Mouse (Mus musculus): ENCODE data around the gene Psma3. TPM values are rescaled to one million over a fixed set of nuclear protein-coding genes. Genes with fewer than 3 reads are reported as not detected.
"Not testable (repeated sequence)": the region's sequence is repeated elsewhere in the genome, so short reads cannot be mapped to it uniquely, and the experiment has no call there.

Gene Psma3
- polyA plus RNA-seq, 1 experiment from 2014 or later = 595 TPM

DNA sequence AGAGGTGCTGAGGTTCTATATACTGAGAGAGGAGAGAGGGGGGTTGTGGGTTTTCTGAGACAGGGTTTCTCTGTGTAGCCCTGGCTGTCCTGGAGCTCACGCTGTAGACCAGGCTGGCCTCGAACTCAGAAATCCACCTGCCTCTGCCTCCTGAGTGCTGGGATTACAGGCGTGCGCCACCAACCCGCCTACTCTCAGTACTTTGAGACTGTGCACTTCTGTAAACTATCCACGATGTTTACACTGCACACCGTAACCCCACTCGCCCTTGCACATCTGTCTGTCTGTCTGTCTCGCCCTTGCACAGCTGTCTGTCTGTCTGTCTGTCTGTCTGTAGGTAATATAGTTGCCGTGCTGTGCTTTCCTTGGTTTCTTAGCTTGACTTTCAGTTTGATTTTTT lies 50.0 kb downstream of the Psma3 start:
- H3K9me3 ChIP-seq (ENCODE audit: control insufficient read depth, low read depth, low read length) = no peaks in the 10 kb centered on the region
- no peak overlapping the region for H3K9ac ChIP-seq (replicated peaks; ENCODE audit: low read depth, low read length)
- no peak overlapping the region for H3K4me3 ChIP-seq (ENCODE audit: low read depth, low read length)
- no peaks in the 10 kb centered on the region for H3K27me3 ChIP-seq (ENCODE audit: control insufficient read depth, insufficient read depth, low read length)
- no peak for ATAC-seq (ENCODE audit: insufficient number of reproducible peaks, insufficient read depth, low FRiP score, low read depth)
- no peak overlapping the region for H3K4me2 ChIP-seq (replicated peaks; ENCODE audit: low read depth, low read length)
- no peaks in the 10 kb centered on the region for H3K4me1 ChIP-seq (ENCODE audit: control insufficient read depth, insufficient read depth, low read length)
- no peak overlapping the region for H3K27ac ChIP-seq (ENCODE audit: low read length)
- WGBS = 94% methylated on average over 10 of the region's 10 CpGs
- peaks cover 67% of the 10 kb centered on the region for H3K36me3 ChIP-seq (ENCODE audit: control insufficient read depth, insufficient read depth, low read length)

DNA sequence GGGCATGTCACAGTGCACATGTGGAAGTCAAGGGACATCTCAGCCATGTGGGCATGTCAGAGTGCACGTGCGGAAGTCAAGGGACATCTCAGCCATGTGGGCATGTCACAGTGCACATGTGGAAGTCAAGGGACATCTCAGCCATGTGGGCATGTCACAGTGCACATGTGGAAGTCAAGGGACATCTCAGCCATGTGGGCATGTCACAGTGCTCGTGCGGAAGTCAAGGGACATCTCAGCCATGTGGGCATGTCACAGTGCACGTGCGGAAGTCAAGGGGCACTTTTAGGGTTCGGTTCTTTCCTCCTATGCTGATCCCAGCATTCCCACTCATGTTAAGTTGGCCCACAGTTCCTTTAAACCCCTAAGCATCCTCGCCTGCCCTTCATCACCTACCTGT lies 53.8 kb downstream of the Psma3 start:
- H3K4me3 ChIP-seq (ENCODE audit: low read depth, low read length); H3K4me1 ChIP-seq (ENCODE audit: control insufficient read depth, insufficient read depth, low read length); H3K9ac ChIP-seq (replicated peaks; ENCODE audit: low read depth, low read length); H3K9me3 ChIP-seq (ENCODE audit: control insufficient read depth, low read depth, low read length); ATAC-seq (ENCODE audit: insufficient number of reproducible peaks, insufficient read depth, low FRiP score, low read depth); H3K27me3 ChIP-seq (ENCODE audit: control insufficient read depth, insufficient read depth, low read length); H3K4me2 ChIP-seq (replicated peaks; ENCODE audit: low read depth, low read length); H3K27ac ChIP-seq (ENCODE audit: low read length): not testable (repeated sequence)
- 95% methylated on average over 8 of the region's 8 CpGs for WGBS
- H3K36me3 ChIP-seq (ENCODE audit: control insufficient read depth, insufficient read depth, low read length) = peaks cover 56% of the 10 kb centered on the region

DNA sequence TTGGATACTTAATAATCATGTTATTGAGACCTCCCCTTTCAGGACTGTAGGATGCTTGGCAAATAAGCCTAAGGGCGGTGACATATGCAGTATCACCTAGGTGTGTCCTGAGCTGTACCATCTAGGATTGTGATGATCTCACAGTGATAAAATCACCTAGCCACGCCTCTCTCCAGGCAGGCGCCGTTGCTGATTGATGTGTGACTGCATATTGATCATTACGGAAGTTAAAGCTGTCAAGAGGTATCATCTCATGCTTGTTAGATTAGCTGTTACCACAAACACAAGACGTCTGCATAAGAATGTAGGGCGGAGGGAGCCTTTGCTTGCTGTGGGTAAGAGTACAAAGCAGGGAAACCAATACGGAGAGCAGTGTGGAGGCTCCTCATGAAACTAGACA lies 55.8 kb downstream of the Psma3 start:
- Histone ChIP-seq H3K4me1 (ENCODE audit: control insufficient read depth, insufficient read depth, low read length) (no peaks in the 10 kb centered on the region), H3K9me3 (ENCODE audit: control insufficient read depth, low read depth, low read length) (no peaks in the 10 kb centered on the region), H3K9ac (replicated peaks; ENCODE audit: low read depth, low read length) (no peak overlapping the region), H3K4me2 (replicated peaks; ENCODE audit: low read depth, low read length) (no peak overlapping the region), H3K4me3 (ENCODE audit: low read depth, low read length) (no peak overlapping the region), H3K27me3 (ENCODE audit: control insufficient read depth, insufficient read depth, low read length) (no peaks in the 10 kb centered on the region), H3K36me3 (ENCODE audit: control insufficient read depth, insufficient read depth, low read length) (peaks cover 40% of the 10 kb centered on the region), H3K27ac (ENCODE audit: low read length) (no peak overlapping the region)
- WGBS = 81% methylated on average over 8 of the region's 8 CpGs
- no peak for ATAC-seq (ENCODE audit: insufficient number of reproducible peaks, insufficient read depth, low FRiP score, low read depth)

DNA sequence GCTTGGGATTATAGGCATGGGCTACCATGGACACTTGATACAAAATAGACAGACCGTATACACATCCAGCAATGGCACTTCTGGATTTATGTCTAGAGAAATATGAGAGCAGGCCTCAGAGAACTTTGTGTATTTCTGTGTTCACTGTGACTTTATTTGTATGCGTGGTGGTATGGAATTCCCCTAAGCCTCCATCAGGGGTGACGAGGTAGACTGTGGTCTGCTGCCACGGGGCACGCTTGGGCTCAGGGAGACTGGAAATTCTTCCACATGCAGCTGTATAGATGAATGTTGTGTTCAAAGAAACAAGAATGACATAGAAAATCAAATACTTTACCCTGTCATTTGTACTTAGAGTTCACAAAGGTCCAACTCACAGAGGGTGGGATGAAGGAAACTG lies 56.3 kb downstream of the Psma3 start:
- H3K27ac ChIP-seq (ENCODE audit: low read length) = no peak overlapping the region
- H3K4me3 ChIP-seq (ENCODE audit: low read depth, low read length) = no peak overlapping the region
- WGBS = 94% methylated on average over 5 of the region's 5 CpGs
- H3K4me2 ChIP-seq (replicated peaks; ENCODE audit: low read depth, low read length) = no peak overlapping the region
- no peaks in the 10 kb centered on the region for H3K27me3 ChIP-seq (ENCODE audit: control insufficient read depth, insufficient read depth, low read length)
- ATAC-seq (ENCODE audit: insufficient number of reproducible peaks, insufficient read depth, low FRiP score, low read depth) = no peak
- no peaks in the 10 kb centered on the region for H3K9me3 ChIP-seq (ENCODE audit: control insufficient read depth, low read depth, low read length)
- no peaks in the 10 kb centered on the region for H3K4me1 ChIP-seq (ENCODE audit: control insufficient read depth, insufficient read depth, low read length)
- peaks cover 35% of the 10 kb centered on the region for H3K36me3 ChIP-seq (ENCODE audit: control insufficient read depth, insufficient read depth, low read length)
- H3K9ac ChIP-seq (replicated peaks; ENCODE audit: low read depth, low read length) = no peak overlapping the region

DNA sequence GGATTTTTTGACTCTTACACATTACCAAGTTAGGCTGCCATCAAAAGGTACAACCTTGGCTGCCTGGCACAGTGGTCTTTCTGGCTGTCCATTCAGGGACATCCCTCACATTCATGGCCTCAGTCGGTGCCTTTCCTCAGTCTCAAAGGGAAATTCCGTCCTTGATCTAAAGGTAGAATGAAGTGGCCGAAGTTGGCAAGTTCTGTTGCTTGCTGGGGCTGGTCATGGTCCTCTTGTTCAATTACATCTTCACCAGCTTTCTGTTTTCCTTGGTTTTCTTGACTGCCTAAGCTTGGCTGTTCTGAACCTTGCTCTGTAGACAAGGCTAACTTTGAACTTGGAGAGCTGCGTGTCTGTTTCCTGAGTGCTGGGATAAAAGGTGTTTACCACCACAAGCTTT lies 61.4 kb downstream of the Psma3 start:
- no peak overlapping the region for H3K4me2 ChIP-seq (replicated peaks; ENCODE audit: low read depth, low read length)
- H3K9ac ChIP-seq (replicated peaks; ENCODE audit: low read depth, low read length) = no peak overlapping the region
- 91% methylated on average over 4 of the region's 4 CpGs for WGBS
- no peak overlapping the region for H3K27ac ChIP-seq (ENCODE audit: low read length)
- H3K4me1 ChIP-seq (ENCODE audit: control insufficient read depth, insufficient read depth, low read length) = no peaks in the 10 kb centered on the region
- H3K36me3 ChIP-seq (ENCODE audit: control insufficient read depth, insufficient read depth, low read length) = peaks cover 32% of the 10 kb centered on the region
- no peaks in the 10 kb centered on the region for H3K9me3 ChIP-seq (ENCODE audit: control insufficient read depth, low read depth, low read length)
- no peak for ATAC-seq (ENCODE audit: insufficient number of reproducible peaks, insufficient read depth, low FRiP score, low read depth)
- H3K4me3 ChIP-seq (ENCODE audit: low read depth, low read length) = no peak overlapping the region
- no peaks in the 10 kb centered on the region for H3K27me3 ChIP-seq (ENCODE audit: control insufficient read depth, insufficient read depth, low read length)

DNA sequence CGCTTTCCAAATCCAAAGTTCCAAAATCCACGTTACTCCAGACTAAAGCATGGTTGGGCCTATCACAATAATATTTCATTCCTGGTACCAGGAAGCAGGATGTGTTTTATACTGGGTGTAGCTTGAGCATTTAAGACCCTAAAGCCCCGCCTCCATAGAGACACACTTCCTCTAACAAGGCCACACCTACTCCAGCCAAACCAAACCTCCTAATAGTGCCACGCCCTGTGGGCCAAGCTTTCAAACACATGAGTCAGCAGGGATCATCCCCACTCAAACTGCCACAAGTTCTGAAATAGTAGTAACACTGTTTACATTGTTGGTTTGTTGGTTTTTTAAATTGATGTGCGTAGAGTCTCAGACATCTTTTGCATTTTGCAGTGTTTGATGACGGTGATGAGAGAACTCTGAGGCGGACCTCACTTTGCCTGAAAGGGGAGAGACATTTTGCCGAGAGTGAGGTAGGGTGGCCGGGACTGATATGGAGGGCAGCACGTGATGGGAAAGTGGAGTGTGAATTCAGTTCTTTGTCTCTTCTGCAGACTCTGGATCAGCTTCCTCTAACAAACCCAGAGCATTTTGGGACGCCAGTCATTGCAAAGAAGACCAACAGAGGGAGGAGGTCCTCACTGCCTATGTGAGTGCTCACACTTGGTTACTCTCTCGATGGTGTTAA lies 62.4 kb downstream of the Psma3 start:
- peaks cover 34% of the 10 kb centered on the region for H3K36me3 ChIP-seq (ENCODE audit: control insufficient read depth, insufficient read depth, low read length)
- H3K4me3 ChIP-seq (ENCODE audit: low read depth, low read length) = no peak overlapping the region
- no peaks in the 10 kb centered on the region for H3K4me1 ChIP-seq (ENCODE audit: control insufficient read depth, insufficient read depth, low read length)
- H3K9me3 ChIP-seq (ENCODE audit: control insufficient read depth, low read depth, low read length) = no peaks in the 10 kb centered on the region
- H3K27me3 ChIP-seq (ENCODE audit: control insufficient read depth, insufficient read depth, low read length) = no peaks in the 10 kb centered on the region
- no peak overlapping the region for H3K4me2 ChIP-seq (replicated peaks; ENCODE audit: low read depth, low read length)
- H3K27ac ChIP-seq (ENCODE audit: low read length) = no peak overlapping the region
- 93% methylated on average over 12 of the region's 12 CpGs for WGBS
- no peak overlapping the region for H3K9ac ChIP-seq (replicated peaks; ENCODE audit: low read depth, low read length)
- no peak for ATAC-seq (ENCODE audit: insufficient number of reproducible peaks, insufficient read depth, low FRiP score, low read depth)

DNA sequence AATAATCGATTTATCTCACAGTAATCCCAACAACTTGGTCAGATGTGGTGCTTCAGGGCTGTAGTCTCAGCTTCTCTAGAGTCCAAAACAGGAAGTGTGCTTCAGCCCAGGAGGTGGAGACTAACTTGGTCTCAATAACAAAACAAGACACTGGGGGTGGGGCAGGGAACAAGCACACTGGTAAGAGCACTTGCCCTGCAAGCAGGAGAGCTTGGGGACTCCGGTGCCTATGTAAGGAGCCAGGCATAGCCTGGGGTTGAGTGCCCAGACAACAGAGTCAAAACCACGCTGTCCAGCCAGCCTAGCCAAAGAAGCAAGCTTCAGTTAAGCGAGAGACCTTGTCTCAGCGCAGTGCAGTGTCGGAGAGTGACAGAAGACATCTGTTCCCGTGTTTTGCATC lies 66.0 kb downstream of the Psma3 start:
- 81% methylated on average over 7 of the region's 7 CpGs for WGBS
- H3K36me3 ChIP-seq (ENCODE audit: control insufficient read depth, insufficient read depth, low read length) = peaks cover 39% of the 10 kb centered on the region
- ATAC-seq (ENCODE audit: insufficient number of reproducible peaks, insufficient read depth, low FRiP score, low read depth) = no peak
- no peaks in the 10 kb centered on the region for H3K4me1 ChIP-seq (ENCODE audit: control insufficient read depth, insufficient read depth, low read length)
- no peaks in the 10 kb centered on the region for H3K27me3 ChIP-seq (ENCODE audit: control insufficient read depth, insufficient read depth, low read length)
- H3K27ac ChIP-seq (ENCODE audit: low read length) = no peak overlapping the region
- no peak overlapping the region for H3K4me2 ChIP-seq (replicated peaks; ENCODE audit: low read depth, low read length)
- H3K4me3 ChIP-seq (ENCODE audit: low read depth, low read length) = no peak overlapping the region
- no peaks in the 10 kb centered on the region for H3K9me3 ChIP-seq (ENCODE audit: control insufficient read depth, low read depth, low read length)
- H3K9ac ChIP-seq (replicated peaks; ENCODE audit: low read depth, low read length) = no peak overlapping the region

DNA sequence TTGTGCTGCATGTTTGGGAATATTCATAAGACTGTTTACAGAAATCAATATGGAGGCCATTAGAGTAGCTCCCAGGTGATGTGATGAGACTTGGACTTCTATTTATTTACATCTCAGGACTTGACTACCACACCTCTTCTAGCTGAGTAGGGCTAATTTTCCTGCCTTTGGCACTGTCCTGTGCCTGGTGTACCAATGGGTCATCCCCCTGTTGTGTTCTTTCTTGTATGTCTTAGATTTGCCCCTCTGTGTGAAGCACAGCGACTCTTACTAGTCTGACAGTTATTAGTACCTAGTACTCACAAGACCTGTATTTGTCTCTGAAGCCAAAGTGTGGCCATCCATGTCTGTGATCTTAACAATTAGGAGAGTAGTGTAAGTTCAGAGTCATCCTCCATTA lies 68.0 kb downstream of the Psma3 start:
- peaks cover 49% of the 10 kb centered on the region for H3K36me3 ChIP-seq (ENCODE audit: control insufficient read depth, insufficient read depth, low read length)
- no peak overlapping the region for H3K9ac ChIP-seq (replicated peaks; ENCODE audit: low read depth, low read length)
- ATAC-seq (ENCODE audit: insufficient number of reproducible peaks, insufficient read depth, low FRiP score, low read depth) = no peak
- no peaks in the 10 kb centered on the region for H3K27me3 ChIP-seq (ENCODE audit: control insufficient read depth, insufficient read depth, low read length)
- 100% methylated on average over 1 of the region's 1 CpGs for WGBS
- H3K4me2 ChIP-seq (replicated peaks; ENCODE audit: low read depth, low read length) = no peak overlapping the region
- no peaks in the 10 kb centered on the region for H3K9me3 ChIP-seq (ENCODE audit: control insufficient read depth, low read depth, low read length)
- H3K4me3 ChIP-seq (ENCODE audit: low read depth, low read length) = no peak overlapping the region
- H3K27ac ChIP-seq (ENCODE audit: low read length) = no peak overlapping the region
- no peaks in the 10 kb centered on the region for H3K4me1 ChIP-seq (ENCODE audit: control insufficient read depth, insufficient read depth, low read length)

DNA sequence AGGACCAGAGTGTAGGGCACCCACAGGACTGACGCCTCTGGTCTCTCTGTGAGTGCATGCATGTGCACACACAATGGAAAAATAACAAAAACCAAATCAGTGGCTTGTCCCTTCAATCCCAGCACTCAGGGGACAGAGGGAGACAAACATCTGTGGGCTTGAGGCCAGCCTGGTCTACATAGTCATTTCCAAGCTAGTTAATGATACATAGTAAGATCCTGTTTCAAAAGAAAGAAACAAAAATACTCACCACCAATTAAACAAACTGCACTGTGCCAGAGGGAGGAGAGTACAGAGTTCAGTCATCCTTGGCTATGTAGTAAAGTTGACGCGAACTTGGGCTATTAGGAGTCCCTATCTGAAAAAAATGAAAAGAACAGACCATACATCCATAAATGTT lies 69.2 kb downstream of the Psma3 start:
- Histone ChIP-seq H3K27ac (ENCODE audit: low read length) (no peak overlapping the region), H3K4me2 (replicated peaks; ENCODE audit: low read depth, low read length) (no peak overlapping the region), H3K27me3 (ENCODE audit: control insufficient read depth, insufficient read depth, low read length) (no peaks in the 10 kb centered on the region), H3K4me3 (ENCODE audit: low read depth, low read length) (no peak overlapping the region), H3K9me3 (ENCODE audit: control insufficient read depth, low read depth, low read length) (no peaks in the 10 kb centered on the region), H3K4me1 (ENCODE audit: control insufficient read depth, insufficient read depth, low read length) (no peaks in the 10 kb centered on the region), H3K9ac (replicated peaks; ENCODE audit: low read depth, low read length) (no peak overlapping the region), H3K36me3 (ENCODE audit: control insufficient read depth, insufficient read depth, low read length) (peaks cover 41% of the 10 kb centered on the region)
- no peak for ATAC-seq (ENCODE audit: insufficient number of reproducible peaks, insufficient read depth, low FRiP score, low read depth)
- 92% methylated on average over 3 of the region's 3 CpGs for WGBS
